Mouse (Mus musculus) T-cell, adult 2 months (primary cell): ENCODE data around the gene Peli1.
A peak's percentile ranks its signal among the peaks of the same experiment; 100 is the strongest.

Source experiments
- DNase-seq: peaks from one replicate; pipeline ENCODE4 v3.0.0; 2022; ENCODE audit warnings: low spot score

Peli1 gene

DNA sequence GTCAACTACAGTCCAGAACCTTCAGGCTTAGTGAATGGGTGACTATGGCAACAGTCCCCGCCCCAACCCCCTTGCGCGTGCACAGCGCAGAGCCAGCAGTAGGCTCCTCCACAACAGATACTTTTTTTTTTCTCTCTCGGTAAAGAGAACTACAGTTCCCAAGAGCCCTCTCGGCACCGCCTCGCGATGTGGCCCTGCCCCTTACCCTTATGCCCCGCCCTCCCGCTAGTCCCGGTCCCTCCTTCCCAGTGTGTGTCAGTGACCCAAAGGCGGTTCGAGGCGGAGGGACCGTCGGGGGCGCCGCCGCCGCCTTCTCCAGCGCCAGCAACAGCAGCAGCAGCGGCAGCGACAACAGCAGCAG lies at the start of gene Peli1:
Gene Peli1, plus strand, starts transcription at position 225 of the 361 bp plus-strand sequence.
- peak; percentile 95 for DNase-seq

DNA sequence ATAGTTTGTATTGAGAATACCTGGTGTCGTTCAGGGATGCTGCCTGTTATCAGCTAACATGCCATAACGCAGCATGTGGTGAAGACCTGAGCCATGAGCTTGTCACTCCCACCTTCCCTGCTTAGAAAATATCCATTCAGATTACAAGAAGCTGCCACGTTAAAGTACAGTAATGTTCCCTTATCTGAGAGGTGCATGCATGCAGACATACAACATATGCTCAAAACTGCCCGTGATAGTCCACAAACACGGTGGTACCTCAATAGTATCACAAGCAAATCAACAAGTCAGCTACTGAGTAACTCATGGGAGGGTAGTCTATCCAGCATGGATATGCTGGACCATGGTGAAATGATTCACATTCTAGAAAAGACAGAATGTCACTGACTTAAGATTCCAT lies 48.5 kb upstream of the Peli1 start:
- DNase-seq = no peak

DNA sequence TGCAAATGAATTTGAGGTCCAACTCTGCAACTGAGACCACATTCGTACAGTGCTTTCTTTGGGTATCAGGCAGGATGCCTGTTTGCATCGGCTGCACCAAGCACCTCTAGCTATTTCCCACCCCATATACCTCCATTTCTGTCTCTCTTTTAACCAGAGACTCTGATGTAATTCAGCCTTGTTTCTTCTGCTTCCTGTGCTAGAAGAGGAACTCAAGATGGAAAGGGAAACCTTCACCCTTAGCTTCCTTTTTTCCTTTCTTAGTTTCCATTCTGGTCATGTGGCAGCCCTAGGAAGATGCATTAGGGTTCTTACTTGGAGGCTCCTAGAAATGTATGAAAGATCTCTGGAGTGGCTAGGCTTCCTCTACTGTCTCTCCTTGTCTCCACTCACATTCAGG lies 44.9 kb upstream of the Peli1 start:
- DNase-seq = no peak

DNA sequence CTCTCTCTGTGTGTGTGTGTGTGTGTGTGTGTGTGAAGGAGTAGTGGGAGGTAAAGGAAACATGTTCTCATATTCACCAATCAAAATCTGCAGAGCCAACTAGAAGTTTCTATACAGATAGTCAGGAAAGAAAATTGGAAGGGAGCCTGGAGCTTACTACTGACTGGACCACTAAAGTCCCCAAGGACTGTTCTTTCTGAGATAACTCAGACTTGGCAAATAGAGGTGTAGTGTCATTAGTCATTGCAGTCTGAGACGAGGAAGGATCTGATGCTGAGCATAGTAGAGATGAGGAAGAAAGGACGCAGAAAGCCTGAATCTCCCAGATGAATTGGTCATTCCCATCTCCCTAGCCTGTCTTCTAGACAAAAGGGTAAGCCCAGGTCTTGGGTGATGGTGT lies 43.2 kb upstream of the Peli1 start:
- no peak for DNase-seq

DNA sequence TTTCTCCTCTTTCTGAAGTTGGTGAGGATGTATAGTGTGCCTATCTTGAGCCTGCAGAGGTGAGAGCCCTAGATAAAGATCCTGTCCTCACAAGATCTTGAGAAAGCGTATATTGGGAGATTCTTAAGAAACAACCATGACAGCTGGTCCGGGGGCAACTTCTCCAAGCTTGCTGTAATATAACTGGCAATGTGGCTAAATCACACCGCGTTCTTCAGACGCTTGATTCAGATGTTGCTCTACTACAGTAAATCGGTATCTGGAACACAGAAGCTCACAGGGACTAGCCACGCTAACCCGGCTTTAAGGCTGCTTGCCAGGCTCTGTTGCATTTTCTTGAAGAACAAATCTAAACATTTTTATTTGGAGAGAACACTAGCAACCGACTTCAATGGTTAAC lies 39.4 kb upstream of the Peli1 start:
- no peak for DNase-seq

DNA sequence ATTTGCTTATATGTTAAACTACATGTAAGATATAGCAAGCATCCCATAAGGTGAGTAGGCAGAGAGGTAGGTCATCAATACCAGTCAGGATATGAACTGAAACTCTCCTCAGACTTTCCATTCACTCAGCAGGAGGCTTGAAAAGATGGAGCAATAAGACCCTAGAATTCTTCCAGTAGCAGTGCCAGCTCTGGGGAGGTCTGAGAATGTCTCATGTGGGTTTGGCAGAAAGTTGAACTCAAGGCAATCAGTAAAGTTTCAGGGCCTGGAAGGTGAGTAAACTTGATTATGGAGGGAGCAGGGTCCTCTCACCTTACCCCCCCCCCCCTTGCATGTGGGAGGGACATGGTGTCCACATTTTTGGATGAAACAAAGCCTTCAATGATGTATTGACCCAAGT lies 36.5 kb upstream of the Peli1 start:
- no peak for DNase-seq

DNA sequence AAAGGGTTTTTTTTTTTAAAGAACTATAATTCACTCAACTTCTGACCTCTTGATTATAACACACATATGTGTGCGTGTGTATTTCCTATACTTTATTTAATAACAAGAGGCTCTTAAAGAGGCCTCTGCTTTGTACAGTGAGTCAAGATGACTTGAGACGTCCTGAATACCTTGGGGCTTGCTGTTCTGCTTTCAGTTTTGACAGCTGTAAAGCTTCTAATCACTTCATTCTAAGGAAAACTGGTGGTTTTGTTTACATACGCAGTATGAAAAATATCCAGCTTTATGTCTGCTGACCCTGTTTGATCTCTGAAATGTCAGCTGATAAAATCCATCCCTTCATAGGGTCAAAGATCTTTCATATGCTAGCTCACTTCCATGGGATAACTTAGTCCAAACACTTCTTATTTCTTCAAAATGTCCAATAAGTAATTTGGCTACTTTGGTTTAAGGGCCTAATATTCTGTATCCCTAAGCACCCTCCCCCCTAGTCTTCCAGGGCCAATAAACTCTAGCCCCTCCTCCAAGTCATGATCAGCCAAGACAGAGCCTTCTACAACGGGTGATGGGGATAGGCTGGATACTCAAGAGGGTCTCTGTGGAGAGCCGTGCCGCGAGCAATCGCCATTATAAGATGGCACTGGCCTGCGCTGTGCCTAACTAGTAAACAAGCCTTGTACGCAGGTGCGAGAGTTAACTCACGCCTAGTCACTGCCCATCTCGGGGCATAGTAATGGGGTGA lies 34.8 kb upstream of the Peli1 start:
- no peak for DNase-seq

DNA sequence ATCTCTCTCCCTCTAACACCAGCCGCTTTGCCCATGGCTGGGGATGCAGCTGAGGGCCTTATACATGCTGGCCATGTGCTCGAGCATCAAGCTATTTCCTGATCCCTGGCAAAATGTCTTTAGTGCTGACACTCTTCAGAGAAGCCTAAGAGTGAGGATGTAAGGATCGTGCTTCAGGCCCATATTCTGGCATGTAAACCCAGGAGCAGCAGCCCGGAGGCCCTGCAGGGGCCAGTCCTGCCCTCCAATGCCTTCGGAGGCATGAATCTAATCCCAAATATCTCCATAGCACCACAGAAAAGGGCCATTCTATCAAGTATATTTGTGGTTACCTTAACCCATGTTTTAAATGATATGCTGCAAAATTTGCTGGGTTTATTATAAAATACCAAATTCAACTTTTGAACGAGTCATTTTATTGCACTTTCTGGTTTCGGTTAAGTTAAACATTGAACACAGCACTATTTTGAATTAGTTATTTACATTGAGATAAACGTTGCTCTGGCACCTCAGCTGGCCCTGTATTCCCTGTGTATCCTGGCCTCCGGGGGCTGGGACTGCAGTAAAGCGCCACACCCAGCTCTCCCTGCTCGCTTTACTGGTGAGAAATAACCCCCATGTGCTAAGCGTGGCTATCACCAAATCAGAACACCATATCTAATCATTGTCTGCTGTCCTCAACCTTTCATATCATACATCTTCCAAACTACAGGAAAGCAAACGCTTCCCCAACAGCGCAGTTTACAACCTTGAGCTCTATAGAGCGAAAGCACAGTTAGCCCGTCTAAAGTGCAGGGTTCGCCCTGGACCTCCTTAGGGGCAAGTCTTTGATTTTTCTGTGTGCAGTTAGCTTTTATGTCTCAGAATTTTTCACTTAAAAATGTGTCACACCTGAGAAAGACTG lies 33.3 kb upstream of the Peli1 start:
- DNase-seq = no peak

DNA sequence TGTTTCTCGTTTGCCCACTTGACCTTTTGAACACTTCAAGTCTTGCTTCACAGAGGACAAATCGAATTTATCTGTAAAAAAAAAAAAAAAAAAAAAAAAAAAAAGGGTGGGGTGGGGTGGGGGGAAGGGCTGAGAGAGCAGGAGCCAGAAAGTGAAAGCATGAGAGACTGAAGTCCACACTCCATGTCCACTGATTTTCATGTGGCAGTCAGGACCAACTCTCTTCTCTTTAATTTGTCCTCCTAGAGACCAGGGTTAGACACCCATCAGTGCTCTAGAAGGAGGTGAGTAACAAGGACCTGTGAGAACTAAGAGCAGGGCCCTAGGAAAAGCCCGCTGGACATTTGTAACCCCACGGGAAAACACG lies 32.7 kb upstream of the Peli1 start:
- DNase-seq = no peak

DNA sequence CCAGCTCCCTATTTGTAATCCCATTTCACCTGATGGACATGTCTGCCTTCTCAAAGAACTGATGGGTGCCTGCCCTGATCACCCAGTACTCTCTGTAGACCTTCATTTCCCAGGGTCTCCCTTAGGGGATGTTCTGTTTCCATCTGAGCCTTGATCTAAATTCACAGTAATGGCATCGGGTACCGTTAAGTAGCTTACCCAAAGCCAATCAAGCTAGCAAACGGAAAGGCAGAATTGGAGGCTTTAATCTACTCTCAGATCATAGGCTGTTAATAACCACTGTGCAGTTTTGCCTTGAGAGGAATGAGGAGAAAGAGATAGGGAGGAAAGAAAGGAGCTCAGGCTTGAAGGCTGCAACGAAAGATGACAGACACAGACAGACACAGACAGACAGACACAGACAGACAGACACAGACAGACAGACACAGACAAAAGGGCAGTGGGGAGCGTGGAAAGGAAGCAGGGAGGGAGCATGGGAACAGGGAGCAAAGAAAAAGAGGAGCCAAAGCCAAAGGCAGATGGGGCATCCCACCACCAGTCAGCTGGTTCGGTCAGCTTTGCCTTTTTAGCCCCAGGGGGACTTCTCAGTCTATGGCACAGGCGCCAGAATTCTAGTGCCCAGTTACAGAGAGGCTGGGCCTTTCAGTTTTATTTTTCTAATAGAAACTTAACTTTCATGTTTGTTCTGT lies 30.6 kb upstream of the Peli1 start:
- DNase-seq = no peak

DNA sequence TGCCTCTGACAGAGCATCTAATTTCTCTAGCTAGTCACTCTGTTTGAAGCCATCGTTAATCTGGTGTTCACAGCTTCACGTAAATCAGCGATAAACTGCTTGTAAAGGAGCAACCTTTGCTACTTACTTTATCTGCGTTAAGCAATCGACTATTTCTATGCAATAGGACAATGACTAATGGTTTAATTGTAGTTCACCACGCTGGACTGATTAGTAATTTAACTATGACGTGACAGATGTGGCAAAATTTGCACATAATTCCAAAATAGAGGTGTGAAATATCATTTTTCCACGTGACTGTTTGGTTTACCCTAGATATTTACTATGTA lies 30.1 kb upstream of the Peli1 start:
- DNase-seq = no peak

DNA sequence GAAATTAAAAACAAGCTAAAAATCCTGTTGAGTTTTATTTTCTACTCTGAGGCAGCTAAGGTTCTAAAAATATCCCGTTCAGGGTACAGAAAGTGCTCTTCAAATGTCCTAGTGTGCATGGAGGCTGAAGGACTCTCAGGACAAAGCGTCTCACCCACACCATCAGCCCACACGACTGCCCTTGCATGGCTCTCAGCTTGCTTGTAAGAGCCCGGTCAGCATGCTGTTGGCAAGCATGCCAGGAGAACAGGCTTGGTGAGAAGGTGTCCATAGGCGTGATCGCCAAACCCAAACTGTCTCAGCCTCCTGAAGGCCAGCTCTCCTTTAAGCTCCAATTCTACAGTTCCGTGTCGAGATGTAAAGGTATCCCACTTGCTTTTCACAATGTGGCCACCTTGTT lies 29.7 kb upstream of the Peli1 start:
- no peak for DNase-seq

DNA sequence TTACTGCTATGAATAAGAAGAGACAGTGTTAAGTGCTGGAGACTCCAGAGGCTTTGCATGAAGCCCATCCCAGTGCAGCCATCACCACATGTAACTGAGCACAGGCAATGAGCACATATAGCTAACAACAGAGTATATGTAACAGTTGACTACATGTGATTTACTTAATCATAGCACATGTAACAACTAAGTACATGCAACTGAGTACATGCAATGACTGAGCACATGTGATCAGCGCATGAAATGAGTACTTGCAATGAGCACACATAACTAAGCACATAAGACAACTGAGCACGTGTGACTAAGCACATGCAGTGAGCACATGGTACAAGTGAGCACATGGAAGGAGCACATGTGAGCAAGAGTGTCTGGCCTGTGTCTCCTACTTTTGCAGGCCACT lies 29.0 kb upstream of the Peli1 start:
- DNase-seq = no peak

DNA sequence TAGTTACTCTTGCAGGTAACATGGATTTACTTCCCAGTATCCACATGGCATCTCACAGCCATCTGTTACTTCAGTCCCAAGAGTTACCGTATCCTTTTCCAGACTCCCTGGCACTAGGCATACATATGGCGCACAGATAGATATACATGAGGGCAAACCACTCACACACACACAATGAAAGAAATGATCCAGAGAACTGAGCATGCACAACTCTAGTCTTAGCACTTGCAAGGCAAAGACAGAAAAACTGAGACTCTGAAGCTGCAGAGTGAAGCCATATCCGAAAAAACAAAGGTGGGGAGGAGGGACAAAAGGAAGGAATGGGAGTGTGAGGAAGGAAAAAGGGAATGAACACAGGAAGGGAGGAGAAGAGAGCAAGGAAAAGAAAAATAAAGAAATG lies 27.8 kb upstream of the Peli1 start:
- no peak for DNase-seq

DNA sequence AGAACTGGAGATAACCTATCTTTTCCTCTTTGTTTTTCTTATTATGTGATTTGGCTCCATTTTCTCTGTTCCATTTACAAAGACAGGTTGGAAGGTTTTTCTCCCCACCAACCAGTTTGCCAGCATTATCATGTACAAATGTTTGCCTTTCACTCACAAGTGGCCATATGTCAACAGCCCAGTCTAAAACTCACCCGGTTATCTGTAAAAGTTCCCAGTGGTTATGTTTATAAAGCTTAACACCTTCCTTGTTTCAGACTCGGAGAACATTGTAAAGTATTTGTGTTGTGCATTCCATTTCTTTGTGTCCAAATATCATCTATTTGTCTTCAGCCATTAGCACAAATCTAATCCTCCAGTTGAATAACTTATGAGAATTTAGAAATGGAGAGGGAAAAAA lies 11.7 kb upstream of the Peli1 start:
- DNase-seq = no peak

DNA sequence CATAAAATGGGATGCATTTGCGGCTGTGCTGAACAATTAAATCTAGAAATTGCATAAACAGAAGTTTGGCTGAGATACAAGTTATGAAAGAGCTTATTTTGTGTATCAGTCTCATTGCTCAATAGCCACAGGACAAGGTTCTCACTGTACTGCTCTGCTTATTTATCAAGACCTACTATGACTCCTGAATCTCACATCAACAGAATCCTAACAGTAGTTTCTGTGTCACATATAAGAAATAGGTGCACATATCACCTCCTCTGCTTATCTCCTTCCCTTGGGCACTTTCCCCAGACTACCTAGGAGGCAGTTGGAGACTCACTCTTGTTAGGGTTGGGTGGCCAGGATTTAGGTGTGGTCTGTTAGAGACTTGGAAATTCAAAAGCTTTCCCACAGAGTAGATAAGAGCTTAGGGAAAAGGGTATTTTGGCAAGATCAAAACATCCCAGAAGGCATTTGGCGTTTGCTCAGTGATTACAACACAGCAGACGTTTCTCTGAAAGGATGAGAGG lies 11.2 kb upstream of the Peli1 start:
- no peak for DNase-seq

DNA sequence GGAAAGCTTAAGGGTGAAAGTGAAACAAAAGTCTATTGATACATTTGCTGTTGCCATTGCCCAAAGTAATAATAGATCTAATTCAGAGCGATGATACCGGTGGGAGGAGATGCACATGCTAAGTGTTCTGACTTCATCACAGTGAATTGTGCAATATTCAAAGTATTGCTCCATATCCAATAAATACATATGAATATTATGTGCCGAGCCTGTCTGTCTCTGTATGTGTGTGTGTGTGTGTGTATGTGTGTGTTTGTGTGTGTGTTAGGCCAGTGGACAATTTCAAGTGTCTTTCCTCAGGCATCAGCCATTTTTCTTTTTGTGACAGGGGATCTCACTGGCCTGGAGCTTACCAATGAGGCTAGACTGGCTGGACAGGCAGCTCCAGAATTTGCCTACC lies 9.9 kb upstream of the Peli1 start:
- DNase-seq = no peak

DNA sequence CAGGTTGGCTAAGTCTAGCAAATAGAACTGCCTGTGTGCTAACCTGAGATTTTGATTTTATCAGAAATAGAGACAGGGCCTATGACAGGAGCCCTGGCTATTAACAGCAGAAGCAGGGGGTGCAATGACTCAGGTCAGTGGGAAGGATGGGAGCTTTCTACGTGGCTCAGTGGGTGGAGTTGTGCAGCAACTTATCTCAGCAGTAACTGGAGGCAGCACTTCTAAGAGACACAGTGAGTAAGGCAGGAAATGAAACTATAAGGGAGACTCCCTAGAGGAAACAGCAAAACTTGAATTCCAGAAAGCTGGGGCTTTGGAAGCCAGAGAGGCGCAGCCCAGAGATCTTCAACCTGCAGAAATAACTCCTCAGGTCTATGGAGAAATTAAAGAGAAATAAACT lies 8.4 kb upstream of the Peli1 start:
- peak; percentile 30 for DNase-seq

DNA sequence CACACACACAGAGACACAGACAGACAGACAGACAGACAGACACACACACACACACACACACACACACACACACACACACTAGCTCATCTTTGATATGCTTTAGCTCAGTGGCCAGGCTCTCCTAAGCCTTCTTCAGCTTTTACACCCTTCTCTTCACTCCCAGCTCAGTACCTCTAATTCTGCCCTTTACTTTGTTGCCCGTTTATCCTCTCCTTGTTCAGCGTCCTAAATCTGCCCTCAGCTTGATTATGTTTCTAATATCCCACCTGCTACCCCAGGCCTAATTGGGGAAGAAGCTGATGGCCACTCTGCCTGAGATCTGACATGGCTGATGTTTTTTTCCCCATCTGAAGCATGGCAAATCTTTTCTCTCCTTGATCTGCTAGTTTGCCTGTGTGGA lies 2.7 kb upstream of the Peli1 start:
- DNase-seq = no peak

DNA sequence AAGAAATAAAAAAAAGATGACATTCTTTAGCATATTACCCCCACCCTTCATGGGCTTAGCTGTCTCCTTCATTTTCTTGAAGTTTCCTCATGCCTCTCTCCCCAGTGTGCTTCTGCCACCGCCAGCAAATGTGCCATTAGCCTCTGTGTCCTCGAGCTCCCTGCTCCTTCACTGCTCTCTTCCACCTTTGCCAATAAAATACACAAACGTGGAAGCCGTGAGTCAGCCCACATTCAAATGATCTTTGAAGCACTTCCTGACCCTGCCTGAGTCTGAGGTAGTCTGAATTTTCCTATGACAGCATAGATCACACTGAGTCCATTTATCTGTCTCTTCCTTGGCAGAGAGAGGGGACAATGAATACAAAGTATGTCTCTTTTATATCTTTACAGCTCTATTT lies 1.5 kb upstream of the Peli1 start:
- no peak for DNase-seq

DNA sequence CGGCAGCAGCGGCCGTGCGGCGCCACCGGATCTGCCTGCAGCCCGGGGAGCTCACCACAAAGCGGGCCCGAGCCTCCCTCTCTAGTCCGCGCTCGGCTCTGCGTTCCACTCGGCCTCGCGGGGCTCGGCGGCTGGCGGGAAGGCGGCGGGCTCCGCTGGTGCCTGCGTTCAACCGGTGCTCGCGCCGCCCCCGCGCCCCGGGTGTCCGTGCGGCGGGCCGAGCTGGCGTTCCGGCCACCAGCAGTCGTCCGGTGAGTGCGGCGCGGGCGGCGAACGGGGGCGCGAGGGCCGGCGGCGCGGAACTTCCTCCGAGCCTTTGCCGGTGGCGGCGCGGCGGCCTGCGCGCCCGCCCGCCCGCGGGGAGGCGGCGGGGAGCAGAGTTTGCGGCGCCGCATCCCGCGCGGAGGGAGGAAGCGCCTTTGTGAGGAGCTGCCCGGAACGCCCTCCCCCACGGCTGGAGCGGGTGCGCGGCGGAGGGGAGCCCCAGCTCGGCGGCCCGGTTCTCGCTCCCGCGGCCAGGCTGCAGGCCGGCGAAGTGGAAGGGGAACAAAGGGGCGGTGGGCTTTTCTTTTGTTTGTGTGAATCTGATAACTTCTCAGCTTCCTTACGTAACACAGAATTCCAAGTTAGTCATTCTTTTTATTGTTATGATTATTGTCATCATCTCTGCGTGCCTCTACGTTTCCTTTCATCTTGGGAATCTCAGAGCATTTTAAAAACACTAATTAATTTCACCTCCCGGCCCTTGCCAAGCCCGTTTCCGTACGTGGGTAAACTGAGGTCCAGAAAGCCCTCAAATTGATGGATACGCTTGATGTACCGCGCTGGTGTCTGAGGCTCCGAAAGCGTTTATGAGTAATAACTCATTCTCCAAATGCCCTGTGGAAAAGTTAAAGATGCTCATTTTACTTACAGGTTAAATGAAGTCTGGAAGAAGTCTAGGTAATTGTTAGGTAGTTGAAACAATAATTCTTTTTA lies 626 bp downstream of the Peli1 start:
- DNase-seq = peak; percentile 69

DNA sequence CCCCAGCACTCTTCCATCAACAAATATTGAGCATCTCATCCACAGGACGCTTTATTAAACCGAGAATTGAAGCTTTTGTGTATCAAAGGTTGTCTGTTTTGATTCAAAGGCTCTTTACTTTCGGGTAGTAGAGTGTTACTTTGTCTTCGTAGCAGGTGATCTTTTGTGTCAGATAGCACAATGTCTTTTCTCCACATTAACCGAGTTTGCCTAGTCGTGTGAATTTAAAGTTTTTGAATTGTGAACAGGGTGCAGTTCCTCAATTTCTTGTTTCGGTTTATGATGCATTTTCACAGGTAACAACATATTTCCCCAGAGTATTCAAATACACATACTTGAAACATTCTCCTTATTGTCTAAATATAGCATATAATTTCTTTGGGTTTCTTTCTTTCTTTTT lies 1.5 kb downstream of the Peli1 start:
- no peak for DNase-seq
